Mouse (Mus musculus) liver (tissue): ENCODE measurements around the gene Paqr9.
A peak's percentile ranks its signal among the peaks of the same experiment; 100 is the strongest.

Experiments used
- DNase-seq: peaks from one replicate; pipeline ENCODE4 v3.0.0-alpha.2; 2020; ENCODE audit warnings: mixed read lengths

Paqr9 gene

GRCm38 (mm10) chr9:95546679-95547078 is 12.8 kb upstream of the Paqr9 start:
- DNase-seq = peak; percentile 85

GRCm38 (mm10) chr9:95549626-95550411 is 9.6 kb upstream of the Paqr9 start:
- no peak for DNase-seq

- peak; percentile 83 for DNase-seq
These were observed 8.3 kb upstream of the Paqr9 start for GRCm38 (mm10) chr9:95550856-95551774.

GRCm38 (mm10) chr9:95552175-95552705 is 7.2 kb upstream of the Paqr9 start:
- no peak for DNase-seq

- DNase-seq = no peak
These were observed 4.9 kb upstream of the Paqr9 start for GRCm38 (mm10) chr9:95554231-95555221.

GRCm38 (mm10) chr9:95555233-95555740 is 4.2 kb upstream of the Paqr9 start:
- peak; percentile 28 for DNase-seq

GRCm38 (mm10) chr9:95556067-95556512 is 3.4 kb upstream of the Paqr9 start:
- peak; percentile 61 for DNase-seq

GRCm38 (mm10) chr9:95557722-95558121 is 1.7 kb upstream of the Paqr9 start:
- DNase-seq = no peak

- DNase-seq = no peak
These were observed 765 bp upstream of the Paqr9 start for GRCm38 (mm10) chr9:95558726-95559058.

GRCm38 (mm10) chr9:95559936-95560735 is 679 bp downstream of the Paqr9 start:
- DNase-seq = peak; percentile 40

- DNase-seq = no peak
These were observed 4.6 kb downstream of the Paqr9 start for GRCm38 (mm10) chr9:95564047-95564446.

GRCm38 (mm10) chr9:95566394-95566793 is 6.9 kb downstream of the Paqr9 start:
- DNase-seq = no peak

GRCm38 (mm10) chr9:95566931-95567330 is 7.5 kb downstream of the Paqr9 start:
- DNase-seq = no peak

- DNase-seq = no peak
These were observed 9.8 kb downstream of the Paqr9 start for GRCm38 (mm10) chr9:95569249-95569648.

GRCm38 (mm10) chr9:95569966-95570365 is 10.5 kb downstream of the Paqr9 start:
- DNase-seq = no peak

GRCm38 (mm10) chr9:95570604-95571003 is 11.1 kb downstream of the Paqr9 start:
- no peak for DNase-seq

- DNase-seq = no peak
These were observed 12.0 kb downstream of the Paqr9 start for GRCm38 (mm10) chr9:95571494-95571893.

GRCm38 (mm10) chr9:95572558-95572957 is 13.1 kb downstream of the Paqr9 start:
- no peak for DNase-seq

- no peak for DNase-seq
These were observed 14.7 kb downstream of the Paqr9 start for GRCm38 (mm10) chr9:95574116-95574515.

- DNase-seq = no peak
These were observed 18.0 kb downstream of the Paqr9 start for GRCm38 (mm10) chr9:95577502-95577901.

GRCm38 (mm10) chr9:95578366-95578895 is 19.0 kb downstream of the Paqr9 start:
- DNase-seq = no peak
